Mouse (Mus musculus): ENCODE data around the gene 5430403G16Rik. TPM values are rescaled to one million over a fixed set of nuclear protein-coding genes. Genes with fewer than 3 reads are reported as not detected.
"Not testable (repeated sequence)": the region's sequence is repeated elsewhere in the genome, so short reads cannot be mapped to it uniquely, and the experiment has no call there.

Gene 5430403G16Rik
- polyA plus RNA-seq (2015; fragmentation: Nextera tagmentation; extraction: Ambion mirVana) = 1.7 and 1.9 TPM in 2 replicates

GRCm38 (mm10) chr5:109690537-109691201 is at the start of gene 5430403G16Rik:
5430403G16Rik (minus strand) TSS chr5:109691041.
- H3K27me3 ChIP-seq (replicated peaks; ENCODE audit: control insufficient read depth, insufficient read depth, low read length); H3K9me3 ChIP-seq (ENCODE audit: control insufficient read depth, low read length); H3K4me1 ChIP-seq (ENCODE audit: control insufficient read depth, insufficient read depth, low read depth, low read length); H3K36me3 ChIP-seq (ENCODE audit: control insufficient read depth, insufficient read depth, low read length): not testable (repeated sequence)
- WGBS = under 1% methylated on average over 24 of the region's 26 CpGs
- peak within 1 kb of the TSS; percentile 70 for H3K9ac ChIP-seq (ENCODE audit: low read depth, low read length)
- H3K4me2 ChIP-seq (ENCODE audit: low read length) = peak within 1 kb of the TSS; percentile 82
- H3K4me3 ChIP-seq (ENCODE audit: low read length) = peak within 1 kb of the TSS; percentile 64
- peak within 1 kb of the TSS; percentile 70 for H3K27ac ChIP-seq (ENCODE audit: low read depth, low read length)
- ATAC-seq = peak; percentile 99

GRCm38 (mm10) chr5:109717341-109717740 is 26.5 kb upstream of the 5430403G16Rik start:
- H3K36me3 ChIP-seq (ENCODE audit: control insufficient read depth, insufficient read depth, low read length); H3K9me3 ChIP-seq (ENCODE audit: control insufficient read depth, low read length); H3K27ac ChIP-seq (ENCODE audit: low read depth, low read length); H3K4me1 ChIP-seq (ENCODE audit: control insufficient read depth, insufficient read depth, low read depth, low read length); H3K4me3 ChIP-seq (ENCODE audit: low read length); ATAC-seq; H3K9ac ChIP-seq (ENCODE audit: low read depth, low read length); H3K27me3 ChIP-seq (replicated peaks; ENCODE audit: control insufficient read depth, insufficient read depth, low read length); H3K4me2 ChIP-seq (ENCODE audit: low read length): not testable (repeated sequence)
- 83% methylated on average over 3 of the region's 3 CpGs for WGBS

- peak; percentile 2; the same call in 1 of the 2 replicates for ATAC-seq
- WGBS = 54% methylated on average over 5 of the region's 5 CpGs
- Histone ChIP-seq H3K4me2 (ENCODE audit: low read length) (peak overlapping the region; percentile 82), H3K27ac (ENCODE audit: low read depth, low read length) (peak overlapping the region; percentile 39), H3K4me3 (ENCODE audit: low read length) (peak overlapping the region; percentile 64)
- not testable (repeated sequence) for H3K9ac ChIP-seq (ENCODE audit: low read depth, low read length); H3K36me3 ChIP-seq (ENCODE audit: control insufficient read depth, insufficient read depth, low read length); H3K9me3 ChIP-seq (ENCODE audit: control insufficient read depth, low read length); H3K27me3 ChIP-seq (replicated peaks; ENCODE audit: control insufficient read depth, insufficient read depth, low read length); H3K4me1 ChIP-seq (ENCODE audit: control insufficient read depth, insufficient read depth, low read depth, low read length)
These were observed 544 bp upstream of the 5430403G16Rik start for GRCm38 (mm10) chr5:109691205-109691965.

GRCm38 (mm10) chr5:109682921-109683320 is 7.9 kb downstream of the 5430403G16Rik start:
- Histone ChIP-seq H3K9ac (ENCODE audit: low read depth, low read length) (no peak overlapping the region), H3K4me2 (ENCODE audit: low read length) (no peak overlapping the region), H3K4me1 (ENCODE audit: control insufficient read depth, insufficient read depth, low read depth, low read length) (no peaks in the 10 kb centered on the region), H3K36me3 (ENCODE audit: control insufficient read depth, insufficient read depth, low read length) (no peaks in the 10 kb centered on the region), H3K4me3 (ENCODE audit: low read length) (no peak overlapping the region), H3K27me3 (replicated peaks; ENCODE audit: control insufficient read depth, insufficient read depth, low read length) (no peaks in the 10 kb centered on the region), H3K9me3 (ENCODE audit: control insufficient read depth, low read length) (peaks cover 10% of the 10 kb centered on the region), H3K27ac (ENCODE audit: low read depth, low read length) (no peak overlapping the region)
- 68% methylated on average over 4 of the region's 4 CpGs for WGBS
- no peak for ATAC-seq

Other genes starting within 250 kb of the 5430403G16Rik start
- 18.5 and 20.8 TPM in 2 replicates for gene Crlf2, start 132.0 kb downstream of the 5430403G16Rik start, polyA plus RNA-seq (2015; fragmentation: Nextera tagmentation; extraction: Ambion mirVana)
- 5.1 and 5.7 TPM in 2 replicates for gene 4930522L14Rik, start 60.8 kb upstream of the 5430403G16Rik start, polyA plus RNA-seq (2015; fragmentation: Nextera tagmentation; extraction: Ambion mirVana)
- gene Gm15446, start 232.4 kb upstream of the 5430403G16Rik start, polyA plus RNA-seq (2015; fragmentation: Nextera tagmentation; extraction: Ambion mirVana) = 0.43 and 0.54 TPM in 2 replicates

Measured in hindbrain, embryonic 16.5 days (tissue).